Mouse (Mus musculus) C2C12 (cell line): Measurements from ENCODE around the gene Mbnl2.

Experiments
- CTCF ChIP-seq: IDR thresholded peaks from one replicate; pipeline ENCODE4 v1.5.1; 2011; ENCODE audit not compliant: control insufficient read depth, insufficient read depth, insufficient read length
- USF1 ChIP-seq: IDR thresholded peaks from one replicate; pipeline ENCODE4 v1.6.1; 2011; ENCODE audit warnings: low read depth, mild to moderate bottlenecking, control low read depth, moderate library complexity

DNA sequence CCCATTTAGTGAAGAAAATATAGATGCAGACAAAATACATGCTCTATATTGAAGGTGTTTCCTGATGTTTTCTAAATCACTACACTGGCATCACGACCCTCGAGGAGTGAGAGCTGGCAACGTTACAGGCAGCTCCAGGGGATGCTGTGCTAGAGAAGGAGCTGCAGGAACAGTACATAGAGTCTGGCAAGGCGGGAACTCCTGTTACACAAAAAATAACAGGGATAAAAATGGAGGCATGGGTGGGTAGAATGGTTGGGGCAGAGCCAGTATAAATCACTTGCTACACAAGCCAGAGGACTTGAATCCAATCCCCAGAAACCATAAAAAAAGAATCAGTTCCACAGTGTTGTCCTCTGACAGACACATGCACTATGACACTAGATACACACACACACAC, 165.8 kb downstream of the Mbnl2 start:
- TF ChIP-seq CTCF: no peak
- no peak for TF ChIP-seq USF1
